Mouse (Mus musculus): ENCODE measurements around the gene Tceal1. TPM values are rescaled to one million over a fixed set of nuclear protein-coding genes. Genes with fewer than 3 reads are reported as not detected.
A peak's percentile ranks its signal among the peaks of the same experiment; 100 is the strongest.

Tceal1 gene
- polyA plus RNA-seq, 1 experiment, result 18.7 TPM

GRCm38 (mm10) chrX:136742241-136742640, 34.5 kb downstream of the Tceal1 start:
- H3K27me3 ChIP-seq (ENCODE audit: control insufficient read depth, insufficient read depth, low read length), result no peaks in the 10 kb centered on the region
- H3K4me1 ChIP-seq (ENCODE audit: control insufficient read depth, insufficient read depth, low read length), result no peaks in the 10 kb centered on the region
- peak overlapping the region; percentile 99 for H3K4me3 ChIP-seq (replicated peaks; ENCODE audit: insufficient read depth, low read depth, low read length)
- WGBS, result 7% methylated on average over 10 of the region's 10 CpGs
- no peak for DNase-seq
- TF ChIP-seq CTCF (IDR thresholded peaks at IDR 0.05; ENCODE audit: borderline replicate concordance, insufficient read depth, low read depth, low read length), result no peak
- TF ChIP-seq POLR2A (IDR thresholded peaks at IDR 0.05; ENCODE audit: borderline replicate concordance, insufficient read depth, low read length), result no peak
- peak overlapping the region; percentile 61 for H3K27ac ChIP-seq (ENCODE audit: insufficient read depth, low read length)

- Histone ChIP-seq H3K4me1 (ENCODE audit: control insufficient read depth, insufficient read depth, low read length) (no peaks in the 10 kb centered on the region), H3K27ac (ENCODE audit: insufficient read depth, low read length) (no peak overlapping the region; the same call in 1 of the 2 replicates), H3K4me3 (replicated peaks; ENCODE audit: insufficient read depth, low read depth, low read length) (peak overlapping the region; percentile 99), H3K27me3 (ENCODE audit: control insufficient read depth, insufficient read depth, low read length) (no peaks in the 10 kb centered on the region)
- peak; percentile 47; the same call in 1 of the 2 replicates for TF ChIP-seq CTCF (IDR thresholded peaks at IDR 0.05; ENCODE audit: borderline replicate concordance, insufficient read depth, low read depth, low read length)
- no peak for TF ChIP-seq POLR2A (IDR thresholded peaks at IDR 0.05; ENCODE audit: borderline replicate concordance, insufficient read depth, low read length)
- peak; percentile 57 to 72 for DNase-seq
- WGBS, result 15% methylated on average over 5 of the region's 5 CpGs
Measured at GRCm38 (mm10) chrX:136742661-136743103, 34.9 kb downstream of the Tceal1 start.

GRCm38 (mm10) chrX:136743459-136743858, 35.7 kb downstream of the Tceal1 start, which contains the start of gene Morf4l2:
Gene Morf4l2, minus strand, starts transcription at chrX:136743690.
- peak within 1 kb of the TSS; percentile 6; the same call in 1 of the 2 replicates for H3K27ac ChIP-seq (ENCODE audit: insufficient read depth, low read length)
- peak in 1 of 2 experiments; percentile 2 for DNase-seq
- H3K27me3 ChIP-seq (ENCODE audit: control insufficient read depth, insufficient read depth, low read length), result no peaks in the 10 kb centered on the region
- no peak for TF ChIP-seq POLR2A (IDR thresholded peaks at IDR 0.05; ENCODE audit: borderline replicate concordance, insufficient read depth, low read length)
- TF ChIP-seq CTCF (IDR thresholded peaks at IDR 0.05; ENCODE audit: borderline replicate concordance, insufficient read depth, low read depth, low read length), result no peak
- H3K4me3 ChIP-seq (replicated peaks; ENCODE audit: insufficient read depth, low read depth, low read length), result peak within 1 kb of the TSS; percentile 99
- H3K4me1 ChIP-seq (ENCODE audit: control insufficient read depth, insufficient read depth, low read length), result no peaks in the 10 kb centered on the region
- WGBS, result 90% methylated on average over 12 of the region's 12 CpGs

GRCm38 (mm10) chrX:136744663-136745062, 36.9 kb downstream of the Tceal1 start:
- no peak overlapping the region for H3K4me3 ChIP-seq (replicated peaks; ENCODE audit: insufficient read depth, low read depth, low read length)
- TF ChIP-seq POLR2A (IDR thresholded peaks at IDR 0.05; ENCODE audit: borderline replicate concordance, insufficient read depth, low read length) (no peak), CTCF (IDR thresholded peaks at IDR 0.05; ENCODE audit: borderline replicate concordance, insufficient read depth, low read depth, low read length) (no peak)
- whole genome bisulfite sequencing, result 60% methylated on average over 8 of the region's 8 CpGs
- no peaks in the 10 kb centered on the region for H3K27me3 ChIP-seq (ENCODE audit: control insufficient read depth, insufficient read depth, low read length)
- peak overlapping the region; percentile 6; the same call in 1 of the 2 replicates for H3K27ac ChIP-seq (ENCODE audit: insufficient read depth, low read length)
- H3K4me1 ChIP-seq (ENCODE audit: control insufficient read depth, insufficient read depth, low read length), result no peaks in the 10 kb centered on the region
- peak in 1 of 2 experiments; percentile 1 for DNase-seq

DNA sequence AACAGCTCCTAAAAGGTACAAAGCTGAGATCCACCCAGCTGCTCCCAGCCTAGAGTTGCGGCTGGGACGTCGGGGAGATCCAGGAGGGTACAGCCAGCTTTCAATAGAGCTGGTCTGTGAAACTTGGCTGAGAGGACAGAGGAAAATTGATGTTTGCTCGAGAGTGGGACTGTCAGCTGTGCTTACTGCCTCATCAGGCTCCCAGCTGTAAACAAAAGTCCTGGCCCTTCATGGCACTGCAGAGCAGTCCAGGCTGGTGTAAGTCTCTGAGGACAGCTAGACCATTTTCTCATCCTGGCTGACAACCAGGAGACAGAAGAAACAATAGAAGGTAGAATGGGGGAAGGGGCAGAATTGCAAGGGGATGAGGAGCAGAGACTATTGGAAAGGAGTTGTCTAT, 41.5 kb downstream of the Tceal1 start:
- Histone ChIP-seq H3K4me3 (replicated peaks; ENCODE audit: insufficient read depth, low read depth, low read length) (no peak overlapping the region), H3K27ac (ENCODE audit: insufficient read depth, low read length) (no peak overlapping the region), H3K27me3 (ENCODE audit: control insufficient read depth, insufficient read depth, low read length) (no peaks in the 10 kb centered on the region), H3K4me1 (ENCODE audit: control insufficient read depth, insufficient read depth, low read length) (no peaks in the 10 kb centered on the region)
- TF ChIP-seq CTCF (IDR thresholded peaks at IDR 0.05; ENCODE audit: borderline replicate concordance, insufficient read depth, low read depth, low read length) (no peak), POLR2A (IDR thresholded peaks at IDR 0.05; ENCODE audit: borderline replicate concordance, insufficient read depth, low read length) (no peak)
- peak in 1 of 2 experiments; percentile 4 for DNase-seq
- 62% methylated on average over 4 of the region's 4 CpGs for WGBS

DNA sequence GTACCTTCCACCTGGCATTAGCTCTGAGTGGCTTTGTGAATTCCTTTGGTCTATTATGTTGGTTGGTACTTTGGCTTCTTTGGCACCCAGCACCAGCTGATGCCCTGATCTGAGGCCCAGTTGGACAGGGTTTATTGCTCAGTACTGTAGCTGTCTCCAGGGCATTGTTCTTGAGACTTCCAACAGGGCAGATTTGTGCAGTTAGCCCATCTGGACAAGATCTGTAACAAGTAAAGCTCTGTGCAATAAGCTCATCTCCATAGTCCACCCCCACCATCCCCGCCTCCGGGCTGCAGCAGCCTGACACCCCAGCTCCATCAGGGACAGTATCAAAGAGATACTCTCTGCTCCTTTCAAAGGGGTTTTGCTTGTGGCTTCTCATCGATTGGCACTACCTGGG, 47.7 kb downstream of the Tceal1 start:
- 53% methylated on average over 3 of the region's 3 CpGs for WGBS
- H3K4me3 ChIP-seq (replicated peaks; ENCODE audit: insufficient read depth, low read depth, low read length), result no peak overlapping the region
- DNase-seq, result peak in 1 of 2 experiments; percentile 4
- H3K27ac ChIP-seq (ENCODE audit: insufficient read depth, low read length), result no peak overlapping the region
- no peaks in the 10 kb centered on the region for H3K27me3 ChIP-seq (ENCODE audit: control insufficient read depth, insufficient read depth, low read length)
- TF ChIP-seq POLR2A (IDR thresholded peaks at IDR 0.05; ENCODE audit: borderline replicate concordance, insufficient read depth, low read length) (no peak), CTCF (IDR thresholded peaks at IDR 0.05; ENCODE audit: borderline replicate concordance, insufficient read depth, low read depth, low read length) (no peak)
- no peaks in the 10 kb centered on the region for H3K4me1 ChIP-seq (ENCODE audit: control insufficient read depth, insufficient read depth, low read length)

Other genes starting within 250 kb of the Tceal1 start
- gene Kir3dl1, start 190.0 kb upstream of the Tceal1 start, polyA plus RNA-seq (2012; rRNA removed), result not detected in 2 replicates
- gene Kir3dl2, start 163.9 kb upstream of the Tceal1 start, polyA plus RNA-seq (2012; rRNA removed), result not detected in 2 replicates
- gene Tceal3, start 117.1 kb upstream of the Tceal1 start, polyA plus RNA-seq (2012; rRNA removed), result 225 and 257 TPM in 2 replicates
- 223 and 236 TPM in 2 replicates for gene Morf4l2, start 35.7 kb downstream of the Tceal1 start, polyA plus RNA-seq (2012; rRNA removed)
- gene Glra4, start 72.2 kb downstream of the Tceal1 start, polyA plus RNA-seq (2012; rRNA removed), result 0.57 and 1.1 TPM in 2 replicates
- gene Plp1, start 114.7 kb downstream of the Tceal1 start, polyA plus RNA-seq (2012; rRNA removed), result 1,881 and 2,386 TPM in 2 replicates
- gene Rab9b, start 160.8 kb downstream of the Tceal1 start, polyA plus RNA-seq (2012; rRNA removed), result 12.2 and 12.9 TPM in 2 replicates
- not detected in 2 replicates for gene H2bfm, start 219.3 kb downstream of the Tceal1 start, polyA plus RNA-seq (2012; rRNA removed)

Measured in cerebellum, adult 2 months (tissue).